Mouse (Mus musculus) brain, embryonic 14.5 days (tissue): ENCODE results near the gene Bmp6.

Source experiments
- CTCF ChIP-seq: fragments of 200-500 bp; IDR thresholded peaks from 2 replicates; pipeline ENCODE4 v1.5.1; 2012; ENCODE audit warnings: inconsistent platforms, mild to moderate bottlenecking, moderate library complexity, borderline replicate concordance; ENCODE audit not compliant: insufficient read depth, insufficient read length; ENCODE audit errors: extremely low read depth
- POLR2A ChIP-seq: fragments of 200-500 bp; IDR thresholded peaks from 2 replicates; pipeline ENCODE4 v1.6.1; 2012; ENCODE audit warnings: mild to moderate bottlenecking, inconsistent platforms, borderline replicate concordance; ENCODE audit not compliant: poor library complexity, insufficient read depth, insufficient read length, severe bottlenecking; ENCODE audit errors: extremely low read depth

- TF ChIP-seq POLR2A = no peak
- peak; percentile 49; the same call in 1 of the 2 replicates for TF ChIP-seq CTCF
Observed at GRCm38 (mm10) chr13:38437930-38438329, 93.0 kb downstream of the Bmp6 start.
